Mouse (Mus musculus) CH12.LX (cell line): ENCODE data around the gene Ankrd31. TPM values are rescaled to one million over a fixed set of nuclear protein-coding genes. Genes with fewer than 3 reads are reported as not detected.

Experiments used
- DNase-seq: peaks from one replicate; pipeline ENCODE4 v3.0.0-alpha.2; 2013; ENCODE audit errors: extremely low read depth
- H3K27ac ChIP-seq: 2 replicates; pipeline ENCODE4 v1.5.1; 2012; ENCODE audit warnings: low read depth, mild to moderate bottlenecking, control low read depth, moderate library complexity; ENCODE audit not compliant: insufficient read depth
- H3K27me3 ChIP-seq: replicated peaks from 2 replicates; pipeline ENCODE3; 2012; ENCODE audit warnings: inconsistent platforms
- H3K36me3 ChIP-seq, 2 experiments: replicated peaks in 1 of 2; 2 replicates each; pipeline versions ENCODE3 to v1.6.1; 2012; ENCODE audit warnings: inconsistent platforms in 1 of 2, low read length in 1 of 2, mild to moderate bottlenecking in 1 of 2, mixed read lengths in 1 of 2, moderate library complexity in 1 of 2; ENCODE audit not compliant: control insufficient read depth in 1 of 2, insufficient read depth in 1 of 2
- H3K4me1 ChIP-seq, 2 experiments: 2 replicates each; pipeline ENCODE4 v1.6.1; 2012; ENCODE audit warnings: inconsistent platforms in 1 of 2, moderate library complexity in 1 of 2; ENCODE audit not compliant: insufficient read depth in 2 of 2, control insufficient read depth in 1 of 2
- H3K4me2 ChIP-seq: 2 replicates; pipeline ENCODE4 v1.6.1; 2012; ENCODE audit warnings: low read depth, mild to moderate bottlenecking, control low read depth; ENCODE audit not compliant: poor library complexity, insufficient read depth, severe bottlenecking
- H3K4me3 ChIP-seq, 3 experiments: fragments of 150-350 bp in 1 of 3; sonication (generic) in 1 of 3; replicated peaks in 1 of 3; 2 replicates each; pipeline versions ENCODE3 to v1.5.1; 2011 to 2012; ENCODE audit warnings: low read depth in 2 of 3, low read length in 2 of 3, mild to moderate bottlenecking in 2 of 3, moderate library complexity in 2 of 3, control low read depth in 1 of 3, improper control_type of control experiment in 1 of 3, inconsistent platforms in 1 of 3, mixed read lengths in 1 of 3; ENCODE audit not compliant: poor library complexity in 1 of 3
- H3K79me2 ChIP-seq: replicated peaks from 2 replicates; pipeline ENCODE4 v1.6.1; 2012; ENCODE audit warnings: mild to moderate bottlenecking, moderate library complexity; ENCODE audit not compliant: control insufficient read depth, poor library complexity, insufficient read depth, severe bottlenecking; ENCODE audit errors: extremely low read depth
- H3K9ac ChIP-seq: 2 replicates; pipeline ENCODE4 v1.6.1; 2012; ENCODE audit warnings: low read depth, mild to moderate bottlenecking, control low read depth, moderate library complexity; ENCODE audit not compliant: insufficient read depth
- H3K9me3 ChIP-seq: replicated peaks from 2 replicates; pipeline ENCODE3; 2012; ENCODE audit warnings: low read length, inconsistent platforms, mixed read lengths
- CHD1 ChIP-seq: IDR thresholded peaks from 2 replicates; pipeline ENCODE4 v1.6.1; 2012; ENCODE audit warnings: low read depth, low read length, improper control_type of control experiment, inconsistent platforms
- CTCF ChIP-seq, 2 experiments: IDR thresholded peaks in 1 of 2; conservative IDR thresholded peaks in 1 of 2; 2 replicates each; pipeline ENCODE4 v1.5.1; 2011 to 2012; ENCODE audit warnings: low read depth in 2 of 2, low read length in 2 of 2, improper control_type of control experiment in 1 of 2, inconsistent platforms in 1 of 2, mild to moderate bottlenecking in 1 of 2, moderate library complexity in 1 of 2
- ELF1 ChIP-seq: IDR thresholded peaks from 2 replicates; pipeline ENCODE4 v1.6.1; 2014; ENCODE audit warnings: low read depth, mild to moderate bottlenecking, inconsistent platforms, low read length, improper control_type of control experiment
- EP300 ChIP-seq: IDR thresholded peaks from 2 replicates; pipeline ENCODE4 v1.6.1; 2011; ENCODE audit warnings: low read length, improper control_type of control experiment
- GABPA ChIP-seq: IDR thresholded peaks from 2 replicates; pipeline ENCODE4 v1.6.1; 2012; ENCODE audit warnings: low read depth, low read length, improper control_type of control experiment, inconsistent platforms; ENCODE audit not compliant: insufficient replicate concordance
- IRF4 ChIP-seq: IDR thresholded peaks from 2 replicates; pipeline ENCODE4 v1.6.1; 2014; ENCODE audit warnings: low read depth, mild to moderate bottlenecking, inconsistent platforms, low read length, improper control_type of control experiment
- JUN ChIP-seq: IDR thresholded peaks from 2 replicates; pipeline ENCODE4 v1.6.1; 2011; ENCODE audit warnings: low read depth, mild to moderate bottlenecking, low read length, improper control_type of control experiment, moderate library complexity; ENCODE audit not compliant: insufficient read depth
- MAX ChIP-seq: IDR thresholded peaks from 2 replicates; pipeline ENCODE4 v1.6.1; 2011; ENCODE audit warnings: low read length, improper control_type of control experiment
- MEF2A ChIP-seq: IDR thresholded peaks from 2 replicates; pipeline ENCODE4 v1.6.1; 2014; ENCODE audit warnings: low read depth, mild to moderate bottlenecking, inconsistent platforms, low read length, improper control_type of control experiment, borderline replicate concordance
- MYC ChIP-seq: IDR thresholded peaks from 2 replicates; pipeline ENCODE4 v1.6.1; 2011; ENCODE audit warnings: low read depth, mild to moderate bottlenecking, improper control_type of control experiment, low read length
- POLR2A ChIP-seq: IDR thresholded peaks from 2 replicates; pipeline ENCODE4 v1.6.1; 2011; ENCODE audit warnings: low read depth, mild to moderate bottlenecking, improper control_type of control experiment, low read length
- POLR2AphosphoS2 ChIP-seq: IDR thresholded peaks from 2 replicates; pipeline ENCODE4 v1.6.1; 2011; ENCODE audit warnings: low read depth, low read length, improper control_type of control experiment
- RAD21 ChIP-seq: IDR thresholded peaks from 2 replicates; pipeline ENCODE4 v1.6.1; 2011; ENCODE audit warnings: low read depth, mild to moderate bottlenecking, low read length, improper control_type of control experiment, moderate library complexity
- SMC3 ChIP-seq: IDR thresholded peaks from 2 replicates; pipeline ENCODE4 v1.6.1; 2011; ENCODE audit warnings: low read depth, low read length, improper control_type of control experiment
- USF1 ChIP-seq: IDR thresholded peaks from 2 replicates; pipeline ENCODE4 v1.6.1; 2014; ENCODE audit warnings: low read depth, mild to moderate bottlenecking, inconsistent platforms, low read length, improper control_type of control experiment
- USF2 ChIP-seq: conservative IDR thresholded peaks from 2 replicates; pipeline ENCODE4 v1.6.1; 2011; ENCODE audit warnings: low read depth, low read length, improper control_type of control experiment
- ZC3H11A ChIP-seq: IDR thresholded peaks from 2 replicates; pipeline ENCODE4 v1.6.1; 2012; ENCODE audit warnings: low read depth, mild to moderate bottlenecking, inconsistent platforms, low read length, improper control_type of control experiment
- dilution Hi-C: fragments of 300-500 bp; cut with MboI; formaldehyde crosslinking; loops from 2 replicates; pipeline ENCODE4 v1.14.3; 2020; ENCODE audit warnings: low sequenced_read_pairs; ENCODE audit not compliant: extremely low pct_unique_long_range_greater_than_20kb, extremely low pct_ligation_motif_present
- in situ Hi-C: fragments of 300-500 bp; cut with MboI; formaldehyde crosslinking; loops from 3 replicates; pipeline ENCODE4 v1.14.3; 2019; ENCODE audit warnings: low sequenced_read_pairs, low pct_ligation_motif_present, low pct_unique_long_range_greater_than_20kb, mixed read lengths
- polyA plus RNA-seq: library from polyadenylated mRNA; unstranded; fragments of >175 nt; gene quantifications from 2 replicates; pipeline ENCODE4 v1.2.1, GENCODE M21; 2012; ENCODE audit warnings: low read depth; ENCODE audit not compliant: insufficient read length
- total RNA-seq, 2 experiments: library from RNA; depleted of rRNA; stranded (reverse); fragments of 300-350 nt in 1 of 2; fragments of >200 nt in 1 of 2; gene quantifications; 2 replicates each; pipeline ENCODE4 v1.2.3; 2012 to 2014

Ankrd31 gene
- total and polyA plus RNA-seq, 3 experiments, result not detected

- no peak overlapping the region for H3K27ac ChIP-seq
- TF ChIP-seq MAX (no peak), RAD21 (peak; percentile 81), CTCF (conservative IDR thresholded peaks at IDR 0.05 in 1 of 2, IDR thresholded peaks at IDR 0.05 in 1 of 2; ENCODE audit: low read depth in 2 of 2, low read length in 2 of 2) (peak; percentile 46 to 85), SMC3 (peak; percentile 67), ZC3H11A (peak; percentile 11; the same call in 1 of the 2 replicates)
- H3K27me3 ChIP-seq, result no peaks in the 10 kb centered on the region
- peak; percentile 58 for DNase-seq
- no peaks in the 10 kb centered on the region for H3K9me3 ChIP-seq
- no peaks in the 10 kb centered on the region for H3K79me2 ChIP-seq
- no peaks in the 10 kb centered on the region for H3K36me3 ChIP-seq
- H3K4me3 ChIP-seq, result no peak overlapping the region
- no peaks in the 10 kb centered on the region for H3K4me1 ChIP-seq
- dilution Hi-C loops, result no loop called here
- H3K4me2 ChIP-seq, result no peak overlapping the region
- in situ Hi-C loops, result no loop called here
- H3K9ac ChIP-seq, result no peak overlapping the region
Measured at GRCm38 (mm10) chr13:96855191-96855590, 107.1 kb downstream of the Ankrd31 start.

- Histone ChIP-seq H3K27ac (no peak overlapping the region), H3K36me3 (no peaks in the 10 kb centered on the region), H3K4me3 (no peak overlapping the region), H3K4me2 (no peak overlapping the region), H3K27me3 (no peaks in the 10 kb centered on the region), H3K4me1 (no peaks in the 10 kb centered on the region), H3K9me3 (no peaks in the 10 kb centered on the region), H3K9ac (no peak overlapping the region), H3K79me2 (no peaks in the 10 kb centered on the region)
- dilution Hi-C loops, result no loop called here
- DNase-seq, result no peak
- no peak for TF ChIP-seq GABPA
- no peak for TF ChIP-seq JUN
- TF ChIP-seq POLR2AphosphoS2, result no peak
- no peak for TF ChIP-seq USF1
- no peak for TF ChIP-seq USF2
- TF ChIP-seq IRF4, result no peak
- TF ChIP-seq EP300, result no peak
- no peak for TF ChIP-seq CHD1
- TF ChIP-seq POLR2A, result no peak
- TF ChIP-seq MEF2A, result no peak
- TF ChIP-seq MYC, result no peak
- in situ Hi-C loops, result no loop called here
Measured at GRCm38 (mm10) chr13:96859161-96859560, 111.1 kb downstream of the Ankrd31 start.

- Histone ChIP-seq H3K9me3 (no peaks in the 10 kb centered on the region), H3K27ac (no peak overlapping the region), H3K79me2 (no peaks in the 10 kb centered on the region), H3K4me2 (no peak overlapping the region), H3K27me3 (no peaks in the 10 kb centered on the region), H3K36me3 (no peaks in the 10 kb centered on the region), H3K4me3 (no peak overlapping the region), H3K4me1 (no peaks in the 10 kb centered on the region), H3K9ac (no peak overlapping the region)
- in situ Hi-C loops, result no loop called here
- TF ChIP-seq ELF1 (peak; percentile 52; the same call in 1 of the 2 replicates), JUN (no peak)
- dilution Hi-C loops, result no loop called here
- peak; percentile 21 for DNase-seq
Measured at GRCm38 (mm10) chr13:96870742-96871141, 122.7 kb downstream of the Ankrd31 start.
